Mouse (Mus musculus): ENCODE measurements around the gene Sp6.

DNA sequence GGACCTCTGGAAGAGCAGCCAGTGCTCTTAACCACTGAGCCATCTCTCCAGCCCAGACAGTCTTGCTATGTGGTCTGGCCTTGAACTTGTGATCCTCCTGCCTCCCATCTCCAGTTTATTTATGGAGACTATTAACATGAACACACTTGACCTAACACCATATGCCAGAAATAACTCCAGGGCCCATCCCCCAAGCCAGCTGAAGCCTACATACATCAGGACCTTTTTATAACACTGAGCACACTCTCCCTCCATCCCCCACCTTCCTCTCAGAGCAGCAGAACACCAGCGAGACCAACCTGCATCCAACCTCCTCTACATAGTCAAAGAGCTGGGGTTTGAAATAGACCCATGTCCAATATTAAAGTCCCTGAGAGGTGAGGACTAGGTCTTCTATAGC is 57.9 kb downstream of the Sp6 start:
- TF ChIP-seq CTCF (IDR thresholded peaks at IDR 0.05; ENCODE audit: low read depth) (no peak), EP300 (IDR thresholded peaks at IDR 0.05; ENCODE audit: low read depth) (no peak)
